Mouse (Mus musculus) embryonic facial prominence, embryonic 11.5 days (tissue): ENCODE measurements around the gene Gpr88. TPM values are rescaled to one million over a fixed set of nuclear protein-coding genes. Genes with fewer than 3 reads are reported as not detected.

Experiments used
- ATAC-seq: fragments of 200-750 bp; cut with Nextera tagmentation; replicated peaks from 2 replicates; pipeline ENCODE4 v1.8.0; 2017; ENCODE audit warnings: low read depth; ENCODE audit not compliant: insufficient number of reproducible peaks, low FRiP score, low TSS enrichment
- DNase-seq: peaks from one replicate; pipeline ENCODE4 v3.0.0-alpha.2; 2015; ENCODE audit warnings: low spot score
- H3K27ac ChIP-seq: fragments of 300-500 bp; sonication (generic); replicated peaks from 2 replicates; pipeline ENCODE4 v1.5.1; 2014; ENCODE audit warnings: mild to moderate bottlenecking, low read depth, low read length, control low read depth
- H3K27me3 ChIP-seq: fragments of 300-500 bp; sonication (generic); 2 replicates; pipeline ENCODE4 v1.6.1; 2014; ENCODE audit warnings: mild to moderate bottlenecking, low read length, moderate library complexity, mixed read lengths; ENCODE audit not compliant: control insufficient read depth, insufficient read depth
- H3K36me3 ChIP-seq: fragments of 300-500 bp; sonication (generic); replicated peaks from 2 replicates; pipeline ENCODE4 v1.6.1; 2014; ENCODE audit warnings: low read depth, mild to moderate bottlenecking, low read length, moderate library complexity, mixed read lengths; ENCODE audit not compliant: control insufficient read depth, insufficient read depth
- H3K4me1 ChIP-seq: fragments of 300-500 bp; sonication (generic); 2 replicates; pipeline ENCODE4 v1.6.1; 2014; ENCODE audit warnings: low read length, mixed read lengths; ENCODE audit not compliant: control insufficient read depth, insufficient read depth
- H3K4me2 ChIP-seq: fragments of 300-500 bp; sonication (generic); 2 replicates; pipeline ENCODE4 v1.6.1; 2014; ENCODE audit warnings: low read depth, mild to moderate bottlenecking, control low read depth, low read length, moderate library complexity
- H3K4me3 ChIP-seq: fragments of 300-500 bp; sonication (generic); 2 replicates; pipeline ENCODE4 v1.5.1; 2014; ENCODE audit warnings: low read depth, low read length, control low read depth
- H3K9ac ChIP-seq: fragments of 300-500 bp; sonication (generic); replicated peaks from 2 replicates; pipeline ENCODE4 v1.6.1; 2014; ENCODE audit warnings: mild to moderate bottlenecking, control low read depth, low read length
- H3K9me3 ChIP-seq: fragments of 300-500 bp; sonication (generic); replicated peaks from 2 replicates; pipeline ENCODE4 v1.6.1; 2016; ENCODE audit warnings: mild to moderate bottlenecking, low read length, inconsistent platforms, mixed read lengths; ENCODE audit not compliant: control insufficient read depth
- WGBS: fragments of 180-500 bp; shearing (Covaris S2); extraction: QIAGEN DNeasy Blood & Tissue Kit; methylation state at CpG from one replicate; pipeline ENCODE4 v1.1.7; 2014; 5-methylcytosine and 5-hydroxymethylcytosine counted together
- polyA plus RNA-seq: library from polyadenylated mRNA; unstranded; fragments of >200 nt; fragmentation: Nextera tagmentation; extraction: Ambion mirVana; gene quantifications from 2 replicates; pipeline ENCODE4 v1.2.1, GENCODE M21; 2014

The Gpr88 gene
- polyA plus RNA-seq, 1 experiment from 2014 or later = 0.56 TPM

GRCm38 (mm10) chr3:116236856-116237255 lies 16.4 kb downstream of the Gpr88 start:
- no peak overlapping the region for H3K4me2 ChIP-seq
- 80% methylated on average over 4 of the region's 4 CpGs for WGBS
- H3K27me3 ChIP-seq = no peaks in the 10 kb centered on the region
- H3K9ac ChIP-seq = no peak overlapping the region
- no peak overlapping the region for H3K4me3 ChIP-seq
- no peaks in the 10 kb centered on the region for H3K36me3 ChIP-seq
- ATAC-seq (no peak), DNase-seq (no peak)
- no peaks in the 10 kb centered on the region for H3K4me1 ChIP-seq
- H3K9me3 ChIP-seq = no peaks in the 10 kb centered on the region
- no peak overlapping the region for H3K27ac ChIP-seq

DNA sequence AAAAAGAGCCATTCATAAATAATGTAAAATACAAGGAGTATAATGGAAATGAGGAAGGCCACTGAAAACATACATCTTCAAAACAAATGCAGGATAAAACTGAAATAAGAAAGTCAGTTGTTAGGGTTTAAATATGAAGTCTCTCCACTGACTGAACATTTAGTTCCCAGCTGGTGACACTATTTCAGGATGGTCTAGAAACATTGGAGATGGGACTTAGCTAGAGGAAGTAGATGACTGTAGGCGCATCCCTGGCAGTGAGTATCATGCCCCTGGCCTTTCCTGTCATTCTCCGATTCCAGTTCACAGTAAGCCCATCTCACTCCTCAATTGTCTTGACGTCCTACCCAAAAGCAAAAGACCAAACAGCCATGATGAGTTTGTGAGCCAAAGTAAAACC lies 19.8 kb downstream of the Gpr88 start:
- Histone ChIP-seq H3K4me1 (no peaks in the 10 kb centered on the region), H3K9me3 (no peaks in the 10 kb centered on the region), H3K36me3 (no peaks in the 10 kb centered on the region), H3K4me2 (no peak overlapping the region), H3K27ac (no peak overlapping the region), H3K4me3 (no peak overlapping the region), H3K27me3 (no peaks in the 10 kb centered on the region), H3K9ac (no peak overlapping the region)
- no peak for ATAC-seq
- 74% methylated on average over 3 of the region's 3 CpGs for WGBS
- no peak for DNase-seq

GRCm38 (mm10) chr3:116232763-116233162 lies 20.5 kb downstream of the Gpr88 start:
- no peaks in the 10 kb centered on the region for H3K27me3 ChIP-seq
- ATAC-seq = no peak
- no peak overlapping the region for H3K27ac ChIP-seq

GRCm38 (mm10) chr3:116229336-116229735 lies 24.0 kb downstream of the Gpr88 start:
- WGBS = 81% methylated on average over 4 of the region's 4 CpGs
- Histone ChIP-seq H3K27me3 (no peaks in the 10 kb centered on the region), H3K9ac (no peak overlapping the region), H3K4me1 (no peaks in the 10 kb centered on the region), H3K36me3 (no peaks in the 10 kb centered on the region), H3K27ac (no peak overlapping the region), H3K9me3 (no peaks in the 10 kb centered on the region), H3K4me3 (no peak overlapping the region), H3K4me2 (no peak overlapping the region)
- DNase-seq = no peak
- peak; percentile 4; the same call in 1 of the 2 replicates for ATAC-seq

More at GRCm38 (mm10) chr3:116232763-116233162, 20.5 kb downstream of the Gpr88 start:
- no peak for DNase-seq
- Histone ChIP-seq H3K4me1 (no peaks in the 10 kb centered on the region), H3K9ac (no peak overlapping the region), H3K36me3 (no peaks in the 10 kb centered on the region), H3K4me2 (no peak overlapping the region), H3K9me3 (no peaks in the 10 kb centered on the region), H3K4me3 (no peak overlapping the region)
- 80% methylated on average over 5 of the region's 5 CpGs for WGBS

- peak; percentile 79 for ATAC-seq
- WGBS = 40% methylated on average over 11 of the region's 11 CpGs
- no peak overlapping the region for H3K27ac ChIP-seq
- no peaks in the 10 kb centered on the region for H3K27me3 ChIP-seq
- H3K4me1 ChIP-seq = no peaks in the 10 kb centered on the region
- no peaks in the 10 kb centered on the region for H3K36me3 ChIP-seq
- DNase-seq = peak; percentile 82
- no peak overlapping the region for H3K9ac ChIP-seq
- no peak overlapping the region for H3K4me3 ChIP-seq
- H3K9me3 ChIP-seq = no peaks in the 10 kb centered on the region
- H3K4me2 ChIP-seq = no peak overlapping the region
These were observed 24.7 kb downstream of the Gpr88 start for GRCm38 (mm10) chr3:116228360-116229245.

DNA sequence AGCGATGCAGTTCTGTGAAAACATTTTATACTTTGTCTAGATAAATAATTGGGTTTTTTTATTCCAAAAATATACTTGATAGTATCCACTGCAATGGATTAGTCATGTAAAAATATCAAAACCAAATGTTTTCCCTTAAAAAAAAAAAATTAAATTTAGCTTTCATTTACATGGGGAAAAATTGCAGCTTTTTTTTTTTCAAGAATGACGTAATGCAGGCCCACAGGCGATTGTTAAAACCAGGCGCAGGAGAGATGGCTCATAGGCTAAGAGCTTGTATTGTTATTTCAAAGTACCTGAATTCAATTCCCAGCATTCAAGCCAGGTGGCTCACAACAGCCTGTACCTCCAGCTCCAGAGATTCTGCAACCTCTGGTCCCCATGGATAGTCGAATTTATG lies 25.9 kb downstream of the Gpr88 start:
- H3K36me3 ChIP-seq = no peaks in the 10 kb centered on the region
- no peaks in the 10 kb centered on the region for H3K27me3 ChIP-seq
- peak; percentile 43 for DNase-seq
- no peaks in the 10 kb centered on the region for H3K4me1 ChIP-seq
- H3K4me2 ChIP-seq = no peak overlapping the region
- H3K27ac ChIP-seq = no peak overlapping the region
- H3K9ac ChIP-seq = no peak overlapping the region
- 67% methylated on average over 5 of the region's 5 CpGs for WGBS
- H3K9me3 ChIP-seq = no peaks in the 10 kb centered on the region
- no peak overlapping the region for H3K4me3 ChIP-seq
- no peak for ATAC-seq

GRCm38 (mm10) chr3:116226915-116227314 lies 26.4 kb downstream of the Gpr88 start:
- ATAC-seq = no peak
- H3K9me3 ChIP-seq = no peaks in the 10 kb centered on the region
- WGBS = 84% methylated on average over 6 of the region's 6 CpGs
- H3K9ac ChIP-seq = no peak overlapping the region
- no peaks in the 10 kb centered on the region for H3K27me3 ChIP-seq
- no peak overlapping the region for H3K27ac ChIP-seq
- no peak overlapping the region for H3K4me3 ChIP-seq
- H3K36me3 ChIP-seq = no peaks in the 10 kb centered on the region
- no peak for DNase-seq
- no peak overlapping the region for H3K4me2 ChIP-seq
- H3K4me1 ChIP-seq = no peaks in the 10 kb centered on the region

DNA sequence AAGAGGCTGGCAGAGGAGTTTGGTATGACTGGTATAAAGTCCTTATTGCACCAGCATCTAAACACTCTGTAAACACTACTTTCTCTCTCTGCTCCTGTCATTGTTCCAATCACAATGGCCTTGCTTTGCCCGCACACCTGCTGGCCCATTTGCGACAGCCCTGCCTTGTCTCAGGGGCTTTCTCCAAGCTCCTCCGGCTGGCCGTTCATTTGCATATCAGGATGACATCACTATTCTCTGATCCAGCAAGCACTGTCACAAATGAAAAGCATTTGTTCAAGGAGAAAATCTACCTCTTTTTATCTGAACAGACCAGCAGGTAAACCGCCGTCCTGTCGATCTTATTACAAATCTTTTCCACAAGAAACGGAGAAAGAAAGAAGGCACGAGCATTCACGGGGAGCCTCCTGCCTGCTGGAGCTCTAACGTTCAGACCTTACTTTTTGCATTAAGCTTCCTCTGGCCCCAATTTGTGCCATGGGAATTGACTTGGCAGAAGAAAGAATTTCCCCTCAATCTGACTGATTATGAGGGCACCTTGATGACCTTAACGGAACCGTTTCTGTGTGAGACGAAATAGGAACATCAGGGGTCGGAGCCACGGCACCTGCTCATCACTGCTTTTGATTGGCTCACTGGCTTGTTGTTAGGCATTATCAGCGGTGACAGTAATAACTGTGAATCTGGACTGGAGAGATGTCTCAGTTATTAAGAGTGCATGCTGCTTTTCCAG lies 30.6 kb downstream of the Gpr88 start:
- no peak overlapping the region for H3K27ac ChIP-seq
- DNase-seq = peak; percentile 14

More for the DNA sequence above, 30.6 kb downstream of the Gpr88 start:
- no peaks in the 10 kb centered on the region for H3K9me3 ChIP-seq
- no peak for ATAC-seq
- H3K4me3 ChIP-seq = no peak overlapping the region; the same call in 1 of the 2 replicates
- H3K4me2 ChIP-seq = peak overlapping the region; percentile 11
- H3K4me1 ChIP-seq = no peaks in the 10 kb centered on the region
- no peak overlapping the region for H3K9ac ChIP-seq
- 20% methylated on average over 17 of the region's 17 CpGs for WGBS
- no peaks in the 10 kb centered on the region for H3K27me3 ChIP-seq
- H3K36me3 ChIP-seq = no peaks in the 10 kb centered on the region
